Mouse (Mus musculus): ENCODE data around the gene Map3k5. TPM values are rescaled to one million over a fixed set of nuclear protein-coding genes. Genes with fewer than 3 reads are reported as not detected.

The Map3k5 gene
- polyA plus RNA-seq, 1 experiment from 2014 or later: 0.99 TPM

DNA sequence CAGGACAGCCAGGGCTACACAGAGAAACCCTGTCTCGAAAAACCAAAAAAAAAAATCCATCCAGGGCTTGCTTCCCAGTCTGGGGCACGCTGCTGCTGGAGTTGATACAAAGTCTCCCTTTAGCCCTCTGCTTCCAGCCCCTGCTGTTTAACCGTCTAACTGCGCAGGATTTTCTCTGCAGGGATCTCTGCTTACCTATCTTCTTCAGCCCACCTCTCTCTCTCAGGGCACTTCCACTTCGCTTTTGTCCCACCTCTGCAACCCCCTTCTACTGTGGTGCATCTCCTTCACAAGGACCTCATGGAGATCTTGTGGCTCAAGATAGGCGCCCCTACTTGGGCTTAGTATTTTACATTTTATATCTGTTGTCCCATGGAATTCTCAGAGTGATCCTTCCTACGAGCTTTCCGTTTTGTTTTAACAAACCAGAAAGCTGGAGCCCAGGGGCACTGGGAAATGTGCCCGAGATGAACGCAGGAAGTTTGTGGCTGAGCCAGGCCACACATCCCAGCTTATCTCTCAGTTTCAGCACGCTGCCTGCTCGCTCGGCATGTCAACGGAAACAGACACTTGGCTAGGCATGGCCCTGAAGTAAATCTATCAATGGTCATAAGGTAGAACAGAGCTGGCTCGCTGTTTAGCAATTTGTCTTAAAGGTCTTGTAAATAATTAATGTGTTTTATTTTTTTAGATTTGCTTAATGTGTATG lies 201.2 kb downstream of the Map3k5 start:
- Histone ChIP-seq H3K27ac (replicated peaks; ENCODE audit: low read depth, low read length) (no peak overlapping the region), H3K9me3 (ENCODE audit: control insufficient read depth, low read length) (no peaks in the 10 kb centered on the region), H3K27me3 (ENCODE audit: control insufficient read depth, insufficient read depth, low read length) (no peaks in the 10 kb centered on the region), H3K36me3 (ENCODE audit: control insufficient read depth, insufficient read depth, low read length) (no peaks in the 10 kb centered on the region), H3K9ac (ENCODE audit: low read length) (no peak overlapping the region), H3K4me2 (ENCODE audit: low read depth, severe bottlenecking) (no peak overlapping the region), H3K4me1 (ENCODE audit: control insufficient read depth, insufficient read depth, low read length) (peaks cover 2% of the 10 kb centered on the region; the same call in 1 of the 2 replicates), H3K4me3 (ENCODE audit: low read depth, low read length) (no peak overlapping the region)
- WGBS: 80% methylated on average over 15 of the region's 15 CpGs
- no peak for ATAC-seq (ENCODE audit: insufficient number of reproducible peaks, low FRiP score, low TSS enrichment, low read depth)
- DNase-seq (ENCODE audit: low spot score): no peak

DNA sequence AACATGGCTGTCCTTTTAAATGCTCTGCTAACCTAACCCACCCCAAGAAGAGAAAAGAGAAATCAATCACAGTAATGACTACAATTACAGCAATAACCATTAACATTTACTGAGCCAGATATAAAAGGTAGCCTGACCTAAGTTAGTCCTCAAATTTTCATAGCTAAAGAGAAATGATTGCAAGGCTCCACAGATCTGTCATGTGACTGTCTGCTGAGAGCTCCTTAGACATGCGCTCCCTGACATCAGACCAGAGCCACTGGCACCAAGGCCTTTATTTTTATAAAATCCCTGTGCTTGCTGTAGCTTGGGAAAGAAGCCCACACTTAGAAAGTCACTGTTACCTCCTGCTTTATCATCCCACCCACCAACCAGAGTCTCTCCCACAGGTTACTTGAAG lies 202.2 kb downstream of the Map3k5 start:
- Histone ChIP-seq H3K27me3 (ENCODE audit: control insufficient read depth, insufficient read depth, low read length) (no peaks in the 10 kb centered on the region), H3K4me3 (ENCODE audit: low read depth, low read length) (no peak overlapping the region), H3K4me2 (ENCODE audit: low read depth, severe bottlenecking) (no peak overlapping the region), H3K27ac (replicated peaks; ENCODE audit: low read depth, low read length) (no peak overlapping the region), H3K4me1 (ENCODE audit: control insufficient read depth, insufficient read depth, low read length) (peaks cover 2% of the 10 kb centered on the region; the same call in 1 of the 2 replicates), H3K9me3 (ENCODE audit: control insufficient read depth, low read length) (no peaks in the 10 kb centered on the region), H3K36me3 (ENCODE audit: control insufficient read depth, insufficient read depth, low read length) (no peaks in the 10 kb centered on the region), H3K9ac (ENCODE audit: low read length) (no peak overlapping the region)
- DNase-seq (ENCODE audit: low spot score): no peak
- no peak for ATAC-seq (ENCODE audit: insufficient number of reproducible peaks, low FRiP score, low TSS enrichment, low read depth)
- WGBS: 95% methylated on average over 1 of the region's 1 CpGs

DNA sequence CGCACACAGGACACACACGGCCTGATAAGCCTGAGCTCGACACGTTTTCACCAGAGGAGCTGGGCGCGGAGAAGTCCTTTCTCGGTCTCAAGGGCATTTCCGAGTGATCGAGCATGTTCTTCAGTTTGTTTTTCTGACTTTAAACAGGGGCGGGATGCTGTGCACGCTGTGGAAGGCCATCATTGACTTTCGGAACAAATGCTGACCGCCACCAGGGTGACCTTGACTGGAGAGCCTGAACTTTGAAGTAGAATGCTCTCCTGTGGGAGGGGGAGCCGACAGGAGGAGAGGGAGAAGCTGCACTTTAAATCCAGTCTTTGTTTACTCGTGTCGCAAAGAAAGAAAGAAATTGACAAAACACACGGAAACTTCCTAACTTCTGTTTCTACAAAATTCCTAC lies 207.1 kb downstream of the Map3k5 start:
- Histone ChIP-seq H3K4me1 (ENCODE audit: control insufficient read depth, insufficient read depth, low read length) (no peaks in the 10 kb centered on the region), H3K27ac (replicated peaks; ENCODE audit: low read depth, low read length) (no peak overlapping the region), H3K36me3 (ENCODE audit: control insufficient read depth, insufficient read depth, low read length) (no peaks in the 10 kb centered on the region), H3K4me3 (ENCODE audit: low read depth, low read length) (no peak overlapping the region), H3K9ac (ENCODE audit: low read length) (no peak overlapping the region), H3K27me3 (ENCODE audit: control insufficient read depth, insufficient read depth, low read length) (no peaks in the 10 kb centered on the region), H3K9me3 (ENCODE audit: control insufficient read depth, low read length) (no peaks in the 10 kb centered on the region), H3K4me2 (ENCODE audit: low read depth, severe bottlenecking) (no peak overlapping the region)
- 82% methylated on average over 17 of the region's 17 CpGs for WGBS
- ATAC-seq (ENCODE audit: insufficient number of reproducible peaks, low FRiP score, low TSS enrichment, low read depth): no peak
- DNase-seq (ENCODE audit: low spot score): no peak

DNA sequence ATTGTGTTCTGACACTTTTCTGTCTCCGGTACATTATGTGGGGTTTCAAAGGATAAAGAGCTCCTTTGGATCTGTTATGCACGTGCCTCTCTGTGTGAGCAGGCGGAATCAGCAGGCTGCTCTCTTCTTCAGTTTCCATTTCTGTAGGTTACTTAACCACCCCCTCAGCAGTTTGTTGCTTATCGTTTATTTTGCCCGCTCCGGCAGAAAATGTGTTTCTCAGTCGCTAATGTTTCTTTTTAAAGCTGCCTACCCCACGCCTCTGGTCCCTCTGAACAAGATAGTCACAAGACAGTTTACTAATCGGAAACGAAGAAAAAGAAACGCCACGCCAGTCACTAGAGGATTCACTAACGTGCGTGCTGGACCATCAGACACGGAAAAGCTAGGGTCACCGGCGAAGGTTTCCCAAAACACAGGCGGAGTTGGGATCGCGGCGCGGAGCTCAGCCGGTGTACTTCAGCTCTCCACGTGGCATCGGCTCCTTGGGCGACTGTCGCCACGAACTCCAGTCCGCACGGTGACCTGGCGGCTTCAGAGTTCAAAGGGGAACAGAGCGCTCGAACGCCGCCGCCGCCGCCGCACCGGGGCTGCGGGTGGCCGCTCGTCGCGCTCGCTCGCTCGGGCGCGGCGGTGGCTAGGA lies 214.0 kb downstream of the Map3k5 start, which contains the start of gene Map7:
TSS of gene Map7 (plus strand) at position 342 of the 643 bp plus-strand sequence.
- WGBS: 6% methylated on average over 51 of the region's 51 CpGs
- H3K36me3 ChIP-seq (ENCODE audit: control insufficient read depth, insufficient read depth, low read length): no peaks in the 10 kb centered on the region
- no peak within 1 kb of the TSS for H3K27ac ChIP-seq (replicated peaks; ENCODE audit: low read depth, low read length)
- peak within 1 kb of the TSS; percentile 64 for H3K9ac ChIP-seq (ENCODE audit: low read length)
- DNase-seq (ENCODE audit: low spot score) (peak; percentile 56), ATAC-seq (ENCODE audit: insufficient number of reproducible peaks, low FRiP score, low TSS enrichment, low read depth) (no peak)
- no peaks in the 10 kb centered on the region for H3K9me3 ChIP-seq (ENCODE audit: control insufficient read depth, low read length)
- peak within 1 kb of the TSS; percentile 68 for H3K4me3 ChIP-seq (ENCODE audit: low read depth, low read length)
- peak within 1 kb of the TSS; percentile 93 for H3K4me2 ChIP-seq (ENCODE audit: low read depth, severe bottlenecking)
- no peaks in the 10 kb centered on the region for H3K4me1 ChIP-seq (ENCODE audit: control insufficient read depth, insufficient read depth, low read length)
- peaks cover 33% of the 10 kb centered on the region for H3K27me3 ChIP-seq (ENCODE audit: control insufficient read depth, insufficient read depth, low read length)

DNA sequence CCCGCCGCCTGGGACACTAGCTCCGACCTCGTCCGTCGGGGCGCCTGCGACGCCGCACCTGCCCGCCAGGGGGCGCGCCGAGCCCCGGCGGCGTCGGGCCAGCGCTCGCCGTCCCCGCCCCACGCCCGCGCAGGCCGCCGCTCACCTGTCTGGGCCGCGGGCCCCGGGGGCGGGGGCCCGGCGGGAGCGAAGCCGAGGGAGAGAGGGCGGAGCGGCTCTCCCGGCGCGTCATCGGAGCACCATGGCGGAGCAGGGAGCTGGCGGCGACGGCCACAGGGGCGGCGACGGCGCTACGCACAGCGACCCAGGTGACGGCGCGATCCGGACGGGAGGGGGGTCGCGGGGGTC lies 214.5 kb downstream of the Map3k5 start:
- peak; percentile 62 for DNase-seq (ENCODE audit: low spot score)
- no peak overlapping the region for H3K27ac ChIP-seq (replicated peaks; ENCODE audit: low read depth, low read length)

DNA sequence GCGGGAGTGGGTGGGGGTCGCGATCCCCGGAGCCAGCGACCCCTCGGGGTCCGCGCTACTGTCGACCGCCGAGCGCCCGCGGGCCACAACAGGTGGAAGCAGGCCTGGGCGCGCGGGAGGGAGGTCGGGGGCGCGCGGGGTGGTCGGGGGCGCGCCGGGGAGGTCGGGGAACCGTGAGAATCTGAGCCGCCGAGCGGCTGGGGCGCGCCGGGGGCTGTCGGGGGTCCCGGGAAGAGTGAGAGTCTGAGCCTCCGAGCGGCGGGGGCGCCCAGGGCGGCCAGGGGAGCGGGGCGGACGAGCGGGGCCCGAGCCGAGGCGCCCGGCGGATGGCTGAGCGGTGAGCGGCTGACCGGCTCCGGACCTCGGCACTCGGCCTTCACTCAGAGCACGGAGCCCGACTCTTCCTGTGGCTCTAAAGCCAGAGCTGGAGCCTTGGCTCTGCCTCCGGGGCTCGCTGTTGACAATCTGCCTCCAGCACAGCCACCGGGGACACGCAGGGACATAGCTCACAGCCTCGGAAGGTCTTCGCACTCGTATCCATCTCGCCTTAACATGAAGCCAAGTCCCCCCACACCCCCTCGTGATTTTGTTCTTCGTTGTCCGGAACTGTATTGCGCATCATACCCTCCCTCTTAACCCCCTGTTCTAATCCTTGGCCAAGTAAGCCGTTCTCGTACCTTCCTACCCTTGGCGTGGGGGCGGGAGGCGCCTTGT lies 215.0 kb downstream of the Map3k5 start:
- peak; percentile 65 for DNase-seq (ENCODE audit: low spot score)
- no peaks in the 10 kb centered on the region for H3K36me3 ChIP-seq (ENCODE audit: control insufficient read depth, insufficient read depth, low read length)
- WGBS: under 1% methylated on average over 49 of the region's 74 CpGs
- peak; percentile 71 for ATAC-seq (ENCODE audit: insufficient number of reproducible peaks, low FRiP score, low TSS enrichment, low read depth)
- peak overlapping the region; percentile 68 for H3K4me3 ChIP-seq (ENCODE audit: low read depth, low read length)
- H3K9me3 ChIP-seq (ENCODE audit: control insufficient read depth, low read length): no peaks in the 10 kb centered on the region
- H3K27me3 ChIP-seq (ENCODE audit: control insufficient read depth, insufficient read depth, low read length): peaks cover 33% of the 10 kb centered on the region
- peak overlapping the region; percentile 64 for H3K9ac ChIP-seq (ENCODE audit: low read length)
- no peak overlapping the region for H3K27ac ChIP-seq (replicated peaks; ENCODE audit: low read depth, low read length)
- H3K4me2 ChIP-seq (ENCODE audit: low read depth, severe bottlenecking): peak overlapping the region; percentile 93
- H3K4me1 ChIP-seq (ENCODE audit: control insufficient read depth, insufficient read depth, low read length): no peaks in the 10 kb centered on the region

More for the DNA sequence above, 214.5 kb downstream of the Map3k5 start:
- Histone ChIP-seq H3K9me3 (ENCODE audit: control insufficient read depth, low read length) (no peaks in the 10 kb centered on the region), H3K27me3 (ENCODE audit: control insufficient read depth, insufficient read depth, low read length) (peaks cover 33% of the 10 kb centered on the region), H3K9ac (ENCODE audit: low read length) (peak overlapping the region; percentile 64; the same call in 1 of the 2 replicates), H3K36me3 (ENCODE audit: control insufficient read depth, insufficient read depth, low read length) (no peaks in the 10 kb centered on the region), H3K4me3 (ENCODE audit: low read depth, low read length) (peak overlapping the region; percentile 68), H3K4me1 (ENCODE audit: control insufficient read depth, insufficient read depth, low read length) (no peaks in the 10 kb centered on the region), H3K4me2 (ENCODE audit: low read depth, severe bottlenecking) (peak overlapping the region; percentile 93)
- peak; percentile 65 for ATAC-seq (ENCODE audit: insufficient number of reproducible peaks, low FRiP score, low TSS enrichment, low read depth)
- WGBS: 1% methylated on average over 34 of the region's 58 CpGs

DNA sequence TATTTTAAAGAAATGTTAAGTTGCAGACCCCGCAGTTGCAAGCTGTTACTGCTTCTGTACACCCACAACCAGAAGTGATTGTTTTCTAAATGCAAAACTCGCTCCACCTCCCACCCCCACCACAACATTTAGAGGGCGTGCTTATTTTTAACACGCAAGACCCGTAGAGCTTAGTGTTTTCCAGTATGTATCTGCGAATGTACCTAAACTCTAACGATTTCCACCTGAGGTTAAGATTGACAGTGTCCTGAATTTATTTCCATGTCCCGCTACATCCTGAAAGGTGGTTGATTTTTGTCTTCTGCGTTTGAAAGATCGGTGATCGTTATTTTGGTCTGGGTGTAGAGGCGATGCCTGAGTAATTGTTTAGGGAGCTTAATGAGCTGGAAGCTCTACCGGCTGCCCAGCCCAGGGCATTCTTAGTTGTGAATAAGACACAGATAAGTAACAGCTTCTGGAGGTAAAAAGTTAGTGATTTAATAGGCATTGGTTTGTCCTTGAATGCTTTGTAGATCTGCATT lies 215.6 kb downstream of the Map3k5 start:
- no peak for ATAC-seq (ENCODE audit: insufficient number of reproducible peaks, low FRiP score, low TSS enrichment, low read depth)
- no peak overlapping the region; the same call in 1 of the 2 replicates for H3K9ac ChIP-seq (ENCODE audit: low read length)
- peaks cover 33% of the 10 kb centered on the region for H3K27me3 ChIP-seq (ENCODE audit: control insufficient read depth, insufficient read depth, low read length)
- WGBS: 4% methylated on average over 13 of the region's 13 CpGs
- DNase-seq (ENCODE audit: low spot score): no peak
- no peaks in the 10 kb centered on the region for H3K4me1 ChIP-seq (ENCODE audit: control insufficient read depth, insufficient read depth, low read length)
- peak overlapping the region; percentile 68 for H3K4me3 ChIP-seq (ENCODE audit: low read depth, low read length)
- peak overlapping the region; percentile 93 for H3K4me2 ChIP-seq (ENCODE audit: low read depth, severe bottlenecking)
- no peak overlapping the region for H3K27ac ChIP-seq (replicated peaks; ENCODE audit: low read depth, low read length)
- H3K36me3 ChIP-seq (ENCODE audit: control insufficient read depth, insufficient read depth, low read length): no peaks in the 10 kb centered on the region
- H3K9me3 ChIP-seq (ENCODE audit: control insufficient read depth, low read length): no peaks in the 10 kb centered on the region

DNA sequence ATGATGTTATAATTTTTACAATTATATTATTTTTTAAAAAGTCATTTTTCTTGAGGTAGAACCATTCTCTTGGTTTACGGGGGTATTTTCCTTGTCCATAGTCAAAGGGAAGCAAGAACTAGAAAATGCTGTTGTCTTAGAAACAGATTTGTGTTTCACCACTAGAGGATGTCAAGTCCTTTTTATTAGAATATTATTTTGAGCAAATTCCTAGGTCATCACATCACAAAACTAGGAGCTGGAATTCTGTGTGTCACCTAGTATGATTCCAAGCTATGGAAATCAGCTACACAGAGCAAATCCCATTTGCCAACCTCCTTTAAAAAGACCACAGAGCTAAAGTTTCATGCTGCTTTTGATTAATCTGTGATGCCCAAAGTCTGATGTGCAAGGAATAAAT lies 217.9 kb downstream of the Map3k5 start:
- no peaks in the 10 kb centered on the region for H3K36me3 ChIP-seq (ENCODE audit: control insufficient read depth, insufficient read depth, low read length)
- H3K9ac ChIP-seq (ENCODE audit: low read length): no peak overlapping the region
- peaks cover 29% of the 10 kb centered on the region for H3K27me3 ChIP-seq (ENCODE audit: control insufficient read depth, insufficient read depth, low read length)
- ATAC-seq (ENCODE audit: insufficient number of reproducible peaks, low FRiP score, low TSS enrichment, low read depth) (no peak), DNase-seq (ENCODE audit: low spot score) (no peak)
- H3K4me2 ChIP-seq (ENCODE audit: low read depth, severe bottlenecking): no peak overlapping the region
- WGBS: 96% methylated on average over 1 of the region's 1 CpGs
- H3K4me3 ChIP-seq (ENCODE audit: low read depth, low read length): no peak overlapping the region
- H3K27ac ChIP-seq (replicated peaks; ENCODE audit: low read depth, low read length): no peak overlapping the region
- no peaks in the 10 kb centered on the region for H3K9me3 ChIP-seq (ENCODE audit: control insufficient read depth, low read length)
- no peaks in the 10 kb centered on the region for H3K4me1 ChIP-seq (ENCODE audit: control insufficient read depth, insufficient read depth, low read length)
